Mouse (Mus musculus) layer of hippocampus, adult 9-11 months (tissue): ENCODE data around the gene Tyw5.
A peak's percentile ranks its signal among the peaks of the same experiment; 100 is the strongest.

ENCODE experiments used
- DNase-seq: peaks from one replicate; pipeline ENCODE4 v3.0.0; 2022

The Tyw5 gene

GRCm38 (mm10) chr1:57377376-57378341 lies 29.2 kb downstream of the Tyw5 start, which contains the start of gene 1700066M21Rik:
Gene 1700066M21Rik, plus strand, starts transcription at chr1:57377620.
- DNase-seq: peak; percentile 94

- no peak for DNase-seq
Observed at GRCm38 (mm10) chr1:57376806-57377205, 30.1 kb downstream of the Tyw5 start.

GRCm38 (mm10) chr1:57375276-57375675 lies 31.6 kb downstream of the Tyw5 start:
- no peak for DNase-seq

- DNase-seq: no peak
Observed at GRCm38 (mm10) chr1:57370451-57370850, 36.5 kb downstream of the Tyw5 start.

GRCm38 (mm10) chr1:57369111-57369510 lies 37.8 kb downstream of the Tyw5 start:
- DNase-seq: no peak

- no peak for DNase-seq
Observed at GRCm38 (mm10) chr1:57367446-57367845, 39.5 kb downstream of the Tyw5 start.

GRCm38 (mm10) chr1:57358546-57358945 lies 48.4 kb downstream of the Tyw5 start:
- no peak for DNase-seq

- no peak for DNase-seq
Observed at GRCm38 (mm10) chr1:57351941-57352340, 55.0 kb downstream of the Tyw5 start.

GRCm38 (mm10) chr1:57347487-57347886 lies 59.4 kb downstream of the Tyw5 start:
- DNase-seq: no peak

- no peak for DNase-seq
Observed at GRCm38 (mm10) chr1:57341197-57341596, 65.7 kb downstream of the Tyw5 start.

- no peak for DNase-seq
Observed at GRCm38 (mm10) chr1:57339156-57339796, 67.6 kb downstream of the Tyw5 start.
